Comparison of ENCODE assay signal across 8 mouse cellular contexts in the genomic region with DNA sequence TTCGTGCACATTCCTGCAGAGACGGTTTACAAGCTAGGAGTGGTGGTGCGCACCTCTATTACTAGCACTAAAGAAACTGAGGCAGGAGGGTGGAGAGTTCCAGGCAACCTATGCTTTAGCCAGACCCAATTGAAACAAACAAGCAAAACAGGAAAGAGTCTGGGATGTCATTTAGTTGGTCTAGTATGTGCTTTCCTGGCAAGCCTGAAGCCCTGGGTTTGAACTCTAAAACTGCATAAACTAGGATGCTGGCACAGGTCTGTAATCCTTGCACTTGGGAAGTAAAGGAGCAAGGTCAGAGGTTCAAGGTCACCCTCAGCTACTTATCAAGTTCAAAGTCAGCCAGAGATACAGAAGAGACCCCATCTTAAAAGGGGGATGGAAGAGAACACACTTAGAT. TPM values are rescaled to one million over a fixed set of nuclear protein-coding genes. Genes with fewer than 3 reads are reported as not detected.
A peak's percentile ranks its signal among the peaks of the same experiment; 100 is the strongest.
DNase-seq lines count a peak whose midpoint lies in the region; ATAC-seq and TF ChIP-seq lines count a peak whose summit lies in the region.

No protein-coding gene starts in this region.

- H3K9me3 ChIP-seq in lung, embryonic 15.5 days, result no peaks in the 10 kb centered on the region
- H3K9me3 ChIP-seq in embryonic facial prominence, embryonic 14.5 days (ENCODE audit: control insufficient read depth, low read length), result no peaks in the 10 kb centered on the region
- H3K9me3 ChIP-seq in intestine, postnatal 0 days (ENCODE audit: control insufficient read depth), result no peaks in the 10 kb centered on the region
- no peaks in the 10 kb centered on the region for H3K9me3 ChIP-seq in neural tube, embryonic 15.5 days (replicated peaks)

- 26% methylated on average over 3 of the region's 3 CpGs for WGBS in lung, embryonic 15.5 days
- WGBS in embryonic facial prominence, embryonic 14.5 days, result 14% methylated on average over 3 of the region's 3 CpGs
- 27% methylated on average over 3 of the region's 3 CpGs for WGBS in intestine, postnatal 0 days
- 14% methylated on average over 3 of the region's 3 CpGs for WGBS in neural tube, embryonic 15.5 days

- H3K9ac ChIP-seq in lung, embryonic 15.5 days, result 0 out of 2 replicates have a peak overlapping the region, but pooled peaks have one; percentile 20
- H3K9ac ChIP-seq in embryonic facial prominence, embryonic 14.5 days (ENCODE audit: low read depth, low read length), result no peak overlapping the region
- H3K9ac ChIP-seq in intestine, postnatal 0 days (ENCODE audit: low read depth, low read length), result no peak overlapping the region
- peak overlapping the region; percentile 50 for H3K9ac ChIP-seq in neural tube, embryonic 15.5 days (replicated peaks)

- ATAC-seq in lung, embryonic 15.5 days (ENCODE audit: borderline replicate concordance, extremely low read depth, low FRiP score, low TSS enrichment), result no peak
- no peak for ATAC-seq in embryonic facial prominence, embryonic 14.5 days (ENCODE audit: low read depth)
- ATAC-seq in intestine, postnatal 0 days, result no peak
- no peak for ATAC-seq in neural tube, embryonic 15.5 days (ENCODE audit: low FRiP score)

- intact Hi-C loops in gastrocnemius, postnatal 14 days (cut with DNase I; ENCODE audit: low total_unique reads), result loop anchor here (5.0 to 10.0 kb wide), 4 partner anchors 57 to 320 kb away; no protein-coding TSS in a partner anchor

- TF ChIP-seq CTCF in intestine, postnatal 0 days (IDR thresholded peaks at IDR 0.05; ENCODE audit: low read depth), result no peak

- H3K27me3 ChIP-seq in lung, embryonic 15.5 days, result peaks cover 60% of the 10 kb centered on the region
- peaks cover 36% of the 10 kb centered on the region for H3K27me3 ChIP-seq in embryonic facial prominence, embryonic 14.5 days (replicated peaks; ENCODE audit: control insufficient read depth, insufficient read depth, low read length)
- peaks cover 47% of the 10 kb centered on the region for H3K27me3 ChIP-seq in intestine, postnatal 0 days (replicated peaks; ENCODE audit: control insufficient read depth, insufficient read depth, low read length)
- H3K27me3 ChIP-seq in neural tube, embryonic 15.5 days (replicated peaks), result peaks cover 35% of the 10 kb centered on the region

- peak overlapping the region; percentile 39 for H3K4me3 ChIP-seq in lung, embryonic 15.5 days
- peak overlapping the region; percentile 40 for H3K4me3 ChIP-seq in embryonic facial prominence, embryonic 14.5 days (ENCODE audit: low read depth, low read length)
- H3K4me3 ChIP-seq in intestine, postnatal 0 days (ENCODE audit: low read depth, low read length), result peak overlapping the region; percentile 31
- H3K4me3 ChIP-seq in neural tube, embryonic 15.5 days (replicated peaks), result peak overlapping the region; percentile 39

- H3K27ac ChIP-seq in lung, embryonic 15.5 days, result no peak overlapping the region
- H3K27ac ChIP-seq in embryonic facial prominence, embryonic 14.5 days (replicated peaks; ENCODE audit: low read depth, low read length), result no peak overlapping the region
- H3K27ac ChIP-seq in intestine, postnatal 0 days (ENCODE audit: low read depth, low read length), result no peak overlapping the region
- H3K27ac ChIP-seq in neural tube, embryonic 15.5 days (replicated peaks), result peak overlapping the region; percentile 83

- H3K4me1 ChIP-seq in lung, embryonic 15.5 days, result peaks cover 18% of the 10 kb centered on the region
- 0 out of 2 replicates have a peak, but pooled peaks cover 4% of the 10 kb centered on the region for H3K4me1 ChIP-seq in embryonic facial prominence, embryonic 14.5 days (ENCODE audit: control insufficient read depth, insufficient read depth, low read length)
- H3K4me1 ChIP-seq in intestine, postnatal 0 days (replicated peaks; ENCODE audit: control insufficient read depth, insufficient read depth, low read length), result no peaks in the 10 kb centered on the region
- H3K4me1 ChIP-seq in neural tube, embryonic 15.5 days, result peaks cover 60% of the 10 kb centered on the region

- H3K4me2 ChIP-seq in lung, embryonic 15.5 days, result peak overlapping the region; percentile 83
- H3K4me2 ChIP-seq in embryonic facial prominence, embryonic 14.5 days (ENCODE audit: low read depth, low read length), result peak overlapping the region; percentile 78
- peak overlapping the region; percentile 65 for H3K4me2 ChIP-seq in intestine, postnatal 0 days (replicated peaks; ENCODE audit: low read depth)
- peak overlapping the region; percentile 80 for H3K4me2 ChIP-seq in neural tube, embryonic 15.5 days

- no peaks in the 10 kb centered on the region for H3K36me3 ChIP-seq in lung, embryonic 15.5 days
- no peaks in the 10 kb centered on the region for H3K36me3 ChIP-seq in embryonic facial prominence, embryonic 14.5 days (ENCODE audit: control insufficient read depth, insufficient read depth, low read length)
- H3K36me3 ChIP-seq in intestine, postnatal 0 days (ENCODE audit: control insufficient read depth, insufficient read depth), result no peaks in the 10 kb centered on the region
- no peaks in the 10 kb centered on the region for H3K36me3 ChIP-seq in neural tube, embryonic 15.5 days

- DNase-seq in lung, postnatal 25 days (ENCODE audit: low spot score), result no peak
- DNase-seq in embryonic facial prominence, embryonic 14.5 days (ENCODE audit: low spot score), result no peak
- DNase-seq in right cerebral cortex, postnatal 14 days, result no peak
- no peak for DNase-seq in gastrocnemius, postnatal 14 days
- DNase-seq in frontal cortex, postnatal 10 days (ENCODE audit: low spot score in 2 of 2), result no peak

RNA-seq across cellular contexts. Expression of gene Poll, which starts 18.3 kb away (rescaled TPM):
- 17.6 and 19.9 TPM in 2 replicates for polyA plus RNA-seq in lung, embryonic 15.5 days (2015; fragmentation: Nextera tagmentation; extraction: Ambion mirVana)
- polyA plus RNA-seq in embryonic facial prominence, embryonic 14.5 days (2014; fragmentation: Nextera tagmentation; extraction: Ambion mirVana), result 11.1 and 12.2 TPM in 2 replicates
- polyA plus RNA-seq in intestine, postnatal 0 days (2015; fragmentation: Nextera tagmentation; extraction: Ambion mirVana), result 5.8 and 6.0 TPM in 2 replicates
- 11.0 and 11.6 TPM in 2 replicates for polyA plus RNA-seq in neural tube, embryonic 15.5 days (2015; fragmentation: Nextera tagmentation; extraction: Ambion mirVana)
- 10 to 100 TPM; 11.2 to 11.3 TPM for total RNA-seq in gastrocnemius, postnatal 14 days (2021)

RNA-seq across cellular contexts. Expression of gene Gm17018, which starts 18.4 kb away (rescaled TPM):
- polyA plus RNA-seq in lung, embryonic 15.5 days (2015; fragmentation: Nextera tagmentation; extraction: Ambion mirVana), result 44.1 and 47.0 TPM in 2 replicates
- polyA plus RNA-seq in embryonic facial prominence, embryonic 14.5 days (2014; fragmentation: Nextera tagmentation; extraction: Ambion mirVana), result 40.9 and 44.8 TPM in 2 replicates
- 24.7 and 27.1 TPM in 2 replicates for polyA plus RNA-seq in intestine, postnatal 0 days (2015; fragmentation: Nextera tagmentation; extraction: Ambion mirVana)
- 76.7 and 80.3 TPM in 2 replicates for polyA plus RNA-seq in neural tube, embryonic 15.5 days (2015; fragmentation: Nextera tagmentation; extraction: Ambion mirVana)
- 10 to 100 TPM; 12.8 to 13.5 TPM for total RNA-seq in gastrocnemius, postnatal 14 days (2021)

Comparison
In these comparisons a context has a peak if more than half of its experiments do, and no peak if none do; other contexts are left out.
1. H3K9ac ChIP-seq: peak in lung, embryonic 15.5 days (single experiment) and neural tube, embryonic 15.5 days (single experiment); none in embryonic facial prominence, embryonic 14.5 days (single experiment) and intestine, postnatal 0 days (single experiment).
2. Peak in every context shown above with its lines, with median percentiles within 50 percentile points of each other: H3K4me2 ChIP-seq and H3K4me3 ChIP-seq.